Mouse (Mus musculus): Measurements from ENCODE around the gene Ift52. TPM values are rescaled to one million over a fixed set of nuclear protein-coding genes. Genes with fewer than 3 reads are reported as not detected.

The Ift52 gene
- 38.0 and 38.1 TPM in 2 replicates for polyA plus RNA-seq (2015; fragmentation: Nextera tagmentation; extraction: Ambion mirVana)

DNA sequence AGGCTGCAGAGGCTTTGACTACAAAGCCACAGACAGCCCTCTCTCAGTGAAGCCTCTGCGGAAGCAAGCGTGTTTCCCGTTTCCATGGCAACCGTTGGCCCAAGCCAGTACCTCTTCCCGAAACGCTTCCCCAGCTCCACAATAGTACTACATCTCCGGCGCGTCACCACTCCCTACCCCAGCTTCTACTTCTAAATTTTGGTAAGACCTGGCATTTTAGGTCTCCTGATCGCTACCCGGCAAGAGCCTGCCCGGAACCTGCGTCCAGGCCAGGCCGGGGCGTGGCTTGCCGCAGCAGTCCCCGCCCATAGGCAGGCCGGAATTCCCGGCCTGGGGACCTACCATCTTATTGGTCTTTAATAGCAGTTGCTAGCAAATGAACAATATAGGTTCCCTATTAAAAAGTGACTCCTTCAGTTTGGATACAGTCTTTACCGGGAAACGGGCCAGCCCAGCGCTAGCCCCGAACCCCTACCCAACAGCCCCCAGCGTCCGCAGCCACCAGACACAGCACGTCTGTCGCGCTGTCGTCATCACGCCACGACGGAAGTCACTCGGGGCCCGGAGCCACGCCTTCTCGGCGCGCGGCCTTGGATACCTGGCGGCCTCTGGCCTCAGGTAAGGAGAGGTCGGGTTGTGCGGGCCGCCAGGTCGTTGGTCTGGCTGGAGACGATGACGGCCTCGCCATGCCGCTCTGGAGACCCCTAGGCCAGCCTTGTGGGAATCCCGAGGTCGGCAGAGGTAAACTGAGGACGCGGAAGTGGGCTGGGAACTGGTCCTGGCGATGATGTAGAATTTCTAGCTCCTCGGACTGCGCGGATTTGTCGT, at the start of gene Ift52:
Ift52 (plus strand) TSS at position 439 of the 828 bp plus-strand sequence.
- H3K4me2 ChIP-seq (ENCODE audit: low read length): peak within 1 kb of the TSS; percentile 62
- WGBS: under 1% methylated on average over 57 of the region's 57 CpGs
- peak; percentile 96 for ATAC-seq
- peaks cover 11% of the 10 kb centered on the region for H3K4me1 ChIP-seq (replicated peaks; ENCODE audit: control insufficient read depth, insufficient read depth, low read length)
- no peaks in the 10 kb centered on the region for H3K36me3 ChIP-seq (ENCODE audit: control insufficient read depth, insufficient read depth)
- H3K9ac ChIP-seq (replicated peaks; ENCODE audit: low read depth, low read length): peak within 1 kb of the TSS; percentile 70
- H3K27ac ChIP-seq (ENCODE audit: low read length): peak within 1 kb of the TSS; percentile 64
- no peaks in the 10 kb centered on the region for H3K9me3 ChIP-seq (ENCODE audit: control insufficient read depth, low read length)
- 0 out of 2 replicates have a peak, but pooled peaks cover 2% of the 10 kb centered on the region for H3K27me3 ChIP-seq (replicated peaks; ENCODE audit: control insufficient read depth, insufficient read depth, low read length)
- H3K4me3 ChIP-seq (replicated peaks; ENCODE audit: low read length): peak within 1 kb of the TSS; percentile 65

DNA sequence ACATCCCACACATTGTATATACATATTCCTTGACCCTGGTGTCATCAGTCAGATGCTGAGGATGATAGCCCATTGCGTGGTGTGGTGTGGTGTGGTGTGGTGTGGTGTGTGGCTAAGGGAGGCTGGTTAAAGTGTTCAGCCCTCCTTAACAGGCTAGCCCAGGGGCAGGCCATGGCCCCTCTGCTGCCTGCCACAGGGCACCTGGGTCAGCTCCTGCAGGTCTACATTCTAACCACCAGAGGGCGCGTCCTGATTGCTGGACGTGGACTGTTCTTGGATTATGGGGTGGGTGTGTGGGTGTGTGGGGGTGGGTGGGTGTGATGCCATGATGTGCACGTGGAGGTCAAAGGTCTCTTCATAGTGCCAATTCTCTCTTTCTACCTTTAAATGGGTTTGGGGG, 48.8 kb upstream of the Ift52 start:
- H3K4me2 ChIP-seq (ENCODE audit: low read length): no peak overlapping the region
- H3K4me1 ChIP-seq (replicated peaks; ENCODE audit: control insufficient read depth, insufficient read depth, low read length): peaks cover under 1% of the 10 kb centered on the region
- H3K27me3 ChIP-seq (replicated peaks; ENCODE audit: control insufficient read depth, insufficient read depth, low read length): no peaks in the 10 kb centered on the region
- H3K27ac ChIP-seq (ENCODE audit: low read length): no peak overlapping the region
- H3K9ac ChIP-seq (replicated peaks; ENCODE audit: low read depth, low read length): no peak overlapping the region
- ATAC-seq: no peak
- 12% methylated on average over 5 of the region's 5 CpGs for WGBS
- no peaks in the 10 kb centered on the region for H3K36me3 ChIP-seq (ENCODE audit: control insufficient read depth, insufficient read depth)
- no peak overlapping the region for H3K4me3 ChIP-seq (replicated peaks; ENCODE audit: low read length)
- H3K9me3 ChIP-seq (ENCODE audit: control insufficient read depth, low read length): no peaks in the 10 kb centered on the region

DNA sequence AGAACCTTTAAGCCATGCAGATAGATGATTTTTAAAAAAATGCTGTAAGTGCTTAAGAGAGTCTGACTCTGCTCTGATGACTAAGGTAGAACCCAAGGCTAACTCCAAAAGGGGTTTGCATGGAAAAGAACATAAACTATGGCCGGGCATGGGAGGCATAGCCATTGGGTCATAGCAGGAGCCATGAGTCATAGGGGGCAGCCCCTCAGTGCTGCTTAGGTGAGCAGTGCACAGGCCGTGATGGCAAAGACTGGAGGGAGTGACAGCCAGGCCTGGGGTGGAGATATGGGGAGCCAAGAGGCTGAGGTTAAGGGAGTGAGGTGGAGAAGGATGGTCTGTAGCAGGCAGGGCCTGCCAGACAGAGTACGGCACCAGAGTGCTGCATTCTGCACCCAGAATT, 48.1 kb upstream of the Ift52 start:
- H3K27me3 ChIP-seq (replicated peaks; ENCODE audit: control insufficient read depth, insufficient read depth, low read length): no peaks in the 10 kb centered on the region
- no peak overlapping the region for H3K4me2 ChIP-seq (ENCODE audit: low read length)
- no peak overlapping the region for H3K27ac ChIP-seq (ENCODE audit: low read length)
- H3K9me3 ChIP-seq (ENCODE audit: control insufficient read depth, low read length): no peaks in the 10 kb centered on the region
- peaks cover 7% of the 10 kb centered on the region for H3K4me1 ChIP-seq (replicated peaks; ENCODE audit: control insufficient read depth, insufficient read depth, low read length)
- no peaks in the 10 kb centered on the region for H3K36me3 ChIP-seq (ENCODE audit: control insufficient read depth, insufficient read depth)
- no peak overlapping the region for H3K9ac ChIP-seq (replicated peaks; ENCODE audit: low read depth, low read length)
- no peak for ATAC-seq
- H3K4me3 ChIP-seq (replicated peaks; ENCODE audit: low read length): no peak overlapping the region
- WGBS: 91% methylated on average over 3 of the region's 3 CpGs

DNA sequence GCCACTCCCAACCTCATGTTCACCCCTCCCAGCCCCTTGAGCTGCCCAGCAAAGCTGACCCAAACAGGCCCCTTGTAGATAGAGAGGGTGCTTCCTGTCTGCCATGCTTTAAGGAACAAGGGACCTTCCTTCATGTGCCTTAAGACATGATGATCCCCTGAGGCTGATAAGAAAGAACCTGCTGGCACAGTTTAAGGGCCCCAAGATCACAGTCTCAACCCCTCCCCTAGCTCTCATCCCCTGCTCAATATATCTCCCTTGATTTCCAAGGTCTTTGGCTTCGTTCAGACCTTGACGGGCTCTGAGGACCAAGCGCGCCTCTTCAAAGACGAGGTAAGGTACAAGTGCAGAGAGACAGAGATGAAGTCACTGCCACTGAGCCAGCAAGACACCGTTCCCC, 46.3 kb upstream of the Ift52 start:
- Histone ChIP-seq H3K4me1 (replicated peaks; ENCODE audit: control insufficient read depth, insufficient read depth, low read length) (peaks cover 19% of the 10 kb centered on the region), H3K4me3 (replicated peaks; ENCODE audit: low read length) (no peak overlapping the region), H3K27ac (ENCODE audit: low read length) (no peak overlapping the region), H3K9ac (replicated peaks; ENCODE audit: low read depth, low read length) (no peak overlapping the region), H3K27me3 (replicated peaks; ENCODE audit: control insufficient read depth, insufficient read depth, low read length) (no peaks in the 10 kb centered on the region), H3K36me3 (ENCODE audit: control insufficient read depth, insufficient read depth) (no peaks in the 10 kb centered on the region), H3K4me2 (ENCODE audit: low read length) (no peak overlapping the region), H3K9me3 (ENCODE audit: control insufficient read depth, low read length) (no peaks in the 10 kb centered on the region)
- WGBS: 85% methylated on average over 6 of the region's 6 CpGs
- no peak for ATAC-seq

DNA sequence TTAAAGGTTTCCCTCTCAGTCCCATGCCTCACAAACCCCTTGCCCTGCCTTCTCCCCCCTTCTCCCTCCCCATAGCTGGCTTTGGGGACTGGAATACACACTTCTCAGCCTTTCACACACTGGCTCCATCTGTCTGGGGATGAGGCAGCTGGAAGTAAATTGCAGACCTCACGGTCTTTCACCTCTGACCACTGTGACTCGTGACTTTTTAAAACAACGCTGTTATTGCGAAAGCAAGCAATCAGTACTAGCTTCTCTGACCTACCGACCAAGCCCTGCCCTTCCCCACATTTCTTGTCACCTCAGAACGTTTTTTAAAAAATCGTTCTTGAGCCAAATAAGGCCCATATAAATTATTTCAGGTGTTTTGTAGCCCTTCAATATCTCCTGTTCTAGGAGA, 44.4 kb upstream of the Ift52 start:
- Histone ChIP-seq H3K36me3 (ENCODE audit: control insufficient read depth, insufficient read depth) (no peaks in the 10 kb centered on the region), H3K27me3 (replicated peaks; ENCODE audit: control insufficient read depth, insufficient read depth, low read length) (no peaks in the 10 kb centered on the region)
- WGBS: 83% methylated on average over 7 of the region's 7 CpGs

DNA sequence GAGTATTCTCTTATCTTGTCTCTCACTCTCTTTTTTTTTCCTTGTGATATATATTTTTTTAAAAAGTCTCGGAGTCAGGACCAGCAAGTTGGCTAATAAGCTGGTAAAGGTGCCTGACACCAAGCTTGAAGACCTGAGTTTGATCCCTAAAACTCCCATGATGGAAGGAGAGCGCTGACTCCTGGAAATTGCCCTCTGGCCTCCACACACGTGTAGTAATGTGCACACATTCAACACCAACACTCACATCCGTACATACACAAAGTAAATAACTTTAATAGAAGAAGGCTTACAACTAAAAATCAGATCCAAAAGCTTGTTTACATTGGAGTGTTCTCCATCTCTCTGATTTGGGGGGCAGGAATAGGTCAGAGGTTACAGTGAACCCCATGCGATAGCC, 43.9 kb upstream of the Ift52 start:
- Histone ChIP-seq H3K27ac (ENCODE audit: low read length) (no peak overlapping the region), H3K4me3 (replicated peaks; ENCODE audit: low read length) (no peak overlapping the region), H3K27me3 (replicated peaks; ENCODE audit: control insufficient read depth, insufficient read depth, low read length) (no peaks in the 10 kb centered on the region), H3K9me3 (ENCODE audit: control insufficient read depth, low read length) (no peaks in the 10 kb centered on the region), H3K36me3 (ENCODE audit: control insufficient read depth, insufficient read depth) (no peaks in the 10 kb centered on the region), H3K9ac (replicated peaks; ENCODE audit: low read depth, low read length) (no peak overlapping the region), H3K4me2 (ENCODE audit: low read length) (no peak overlapping the region), H3K4me1 (replicated peaks; ENCODE audit: control insufficient read depth, insufficient read depth, low read length) (peaks cover 21% of the 10 kb centered on the region)
- no peak for ATAC-seq
- 69% methylated on average over 5 of the region's 5 CpGs for WGBS

More for the DNA sequence above, 44.4 kb upstream of the Ift52 start:
- Histone ChIP-seq H3K4me2 (ENCODE audit: low read length) (no peak overlapping the region), H3K4me3 (replicated peaks; ENCODE audit: low read length) (no peak overlapping the region), H3K9me3 (ENCODE audit: control insufficient read depth, low read length) (no peaks in the 10 kb centered on the region), H3K9ac (replicated peaks; ENCODE audit: low read depth, low read length) (no peak overlapping the region), H3K4me1 (replicated peaks; ENCODE audit: control insufficient read depth, insufficient read depth, low read length) (peaks cover 21% of the 10 kb centered on the region), H3K27ac (ENCODE audit: low read length) (no peak overlapping the region)
- ATAC-seq: no peak

DNA sequence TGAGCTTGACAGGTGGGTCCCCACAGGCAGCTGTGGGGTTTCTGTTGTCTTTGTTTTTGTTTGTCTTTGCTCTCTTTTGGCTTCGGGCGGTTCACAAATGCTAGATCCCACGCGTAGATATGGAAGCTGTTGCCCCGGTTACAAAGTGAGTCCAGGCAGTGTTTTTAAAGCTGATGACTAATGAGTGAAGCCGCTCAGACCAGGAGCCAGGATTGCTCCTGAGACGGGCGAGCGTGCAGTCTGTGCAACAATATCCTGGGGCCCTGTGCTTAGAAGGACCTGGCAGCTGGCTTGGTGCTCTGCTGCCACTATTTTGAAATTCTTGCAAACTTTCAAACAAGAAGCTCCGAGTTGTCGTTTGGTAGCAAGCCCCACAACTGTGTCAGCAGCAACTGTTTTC, 43.5 kb upstream of the Ift52 start:
- 9% methylated on average over 11 of the region's 11 CpGs for WGBS
- H3K36me3 ChIP-seq (ENCODE audit: control insufficient read depth, insufficient read depth): no peaks in the 10 kb centered on the region
- H3K4me2 ChIP-seq (ENCODE audit: low read length): no peak overlapping the region
- ATAC-seq: peak; percentile 47; the same call in 1 of the 2 replicates
- H3K9ac ChIP-seq (replicated peaks; ENCODE audit: low read depth, low read length): no peak overlapping the region
- no peak overlapping the region for H3K27ac ChIP-seq (ENCODE audit: low read length)
- no peaks in the 10 kb centered on the region for H3K27me3 ChIP-seq (replicated peaks; ENCODE audit: control insufficient read depth, insufficient read depth, low read length)
- no peak overlapping the region for H3K4me3 ChIP-seq (replicated peaks; ENCODE audit: low read length)
- peaks cover 21% of the 10 kb centered on the region for H3K4me1 ChIP-seq (replicated peaks; ENCODE audit: control insufficient read depth, insufficient read depth, low read length)
- no peaks in the 10 kb centered on the region for H3K9me3 ChIP-seq (ENCODE audit: control insufficient read depth, low read length)

DNA sequence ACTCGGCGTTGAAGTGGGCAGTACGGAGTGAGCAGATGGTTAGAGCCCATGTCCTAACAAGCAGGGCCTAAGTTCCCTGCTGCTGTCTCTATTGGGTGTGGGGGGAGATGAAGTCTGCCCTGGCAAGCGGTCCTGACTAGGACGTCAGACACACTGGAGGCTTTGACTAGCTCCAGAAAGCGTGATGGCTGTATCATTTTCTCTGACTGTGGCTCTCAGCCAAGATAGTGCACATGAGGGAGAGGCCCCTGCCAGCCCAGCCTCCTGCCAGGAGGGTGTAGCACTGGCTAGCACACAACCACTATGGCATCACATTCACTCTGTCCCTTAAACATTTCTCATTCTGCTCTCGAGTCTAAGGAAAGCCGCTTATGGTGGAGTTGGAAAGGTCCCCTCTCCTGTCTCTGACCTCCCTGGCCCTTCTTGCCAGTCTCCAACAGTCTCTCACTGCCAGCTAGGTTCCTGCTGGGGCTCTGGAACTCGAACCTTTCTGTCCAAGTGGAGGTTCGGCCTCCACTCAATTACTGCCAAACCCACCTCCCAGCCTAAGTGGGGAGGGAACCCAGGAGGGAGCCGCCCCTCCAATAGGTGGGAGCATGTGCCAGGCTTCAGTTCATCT, 41.9 kb upstream of the Ift52 start:
- peak; percentile 86 for ATAC-seq
- H3K27ac ChIP-seq (ENCODE audit: low read length): no peak overlapping the region; the same call in 1 of the 2 replicates

DNA sequence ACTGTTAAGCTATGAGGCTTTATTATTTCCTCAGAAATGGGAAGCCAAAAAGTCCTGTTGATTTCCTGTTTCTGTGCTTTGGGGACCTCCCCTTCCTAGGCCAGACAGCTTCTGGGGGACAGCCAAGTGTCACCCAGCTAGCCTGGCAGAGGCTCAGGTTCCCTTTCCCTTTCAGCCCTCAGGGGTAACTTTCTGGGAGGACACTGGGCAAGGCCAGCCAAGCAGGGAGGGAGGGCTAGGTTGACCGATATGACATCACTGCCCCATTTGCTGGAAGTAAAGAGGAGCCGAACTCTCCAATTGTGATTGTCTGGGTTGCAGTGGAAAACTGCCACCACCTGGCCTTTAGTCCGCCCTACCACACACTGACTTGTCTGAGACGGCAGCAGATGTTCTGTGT, 41.2 kb upstream of the Ift52 start:
- H3K36me3 ChIP-seq (ENCODE audit: control insufficient read depth, insufficient read depth): no peaks in the 10 kb centered on the region
- peaks cover 21% of the 10 kb centered on the region for H3K4me1 ChIP-seq (replicated peaks; ENCODE audit: control insufficient read depth, insufficient read depth, low read length)
- H3K27ac ChIP-seq (ENCODE audit: low read length): no peak overlapping the region
- 50% methylated on average over 4 of the region's 4 CpGs for WGBS
- no peaks in the 10 kb centered on the region for H3K9me3 ChIP-seq (ENCODE audit: control insufficient read depth, low read length)
- no peak overlapping the region for H3K4me3 ChIP-seq (replicated peaks; ENCODE audit: low read length)
- 0 out of 2 replicates have a peak, but pooled peaks have one; percentile 34 for ATAC-seq
- H3K27me3 ChIP-seq (replicated peaks; ENCODE audit: control insufficient read depth, insufficient read depth, low read length): no peaks in the 10 kb centered on the region
- H3K4me2 ChIP-seq (ENCODE audit: low read length): no peak overlapping the region
- H3K9ac ChIP-seq (replicated peaks; ENCODE audit: low read depth, low read length): no peak overlapping the region

More for the DNA sequence above, 41.9 kb upstream of the Ift52 start:
- H3K4me3 ChIP-seq (replicated peaks; ENCODE audit: low read length): no peak overlapping the region
- peaks cover 21% of the 10 kb centered on the region for H3K4me1 ChIP-seq (replicated peaks; ENCODE audit: control insufficient read depth, insufficient read depth, low read length)
- WGBS: 53% methylated on average over 11 of the region's 11 CpGs
- H3K27me3 ChIP-seq (replicated peaks; ENCODE audit: control insufficient read depth, insufficient read depth, low read length): no peaks in the 10 kb centered on the region
- no peaks in the 10 kb centered on the region for H3K9me3 ChIP-seq (ENCODE audit: control insufficient read depth, low read length)
- no peak overlapping the region for H3K4me2 ChIP-seq (ENCODE audit: low read length)
- H3K36me3 ChIP-seq (ENCODE audit: control insufficient read depth, insufficient read depth): no peaks in the 10 kb centered on the region
- H3K9ac ChIP-seq (replicated peaks; ENCODE audit: low read depth, low read length): no peak overlapping the region
